Mouse (Mus musculus) bone marrow, adult 2 months (tissue): ENCODE data around the gene Retreg1.

Experiments used
- CTCF ChIP-seq: fragments of 200-500 bp; IDR thresholded peaks from 2 replicates; pipeline ENCODE4 v1.5.1; 2011; ENCODE audit warnings: low read length, control low read depth; ENCODE audit not compliant: control insufficient read depth, insufficient read depth
- POLR2A ChIP-seq: fragments of 200-500 bp; IDR thresholded peaks from 2 replicates; pipeline ENCODE4 v1.6.1; 2011; ENCODE audit warnings: low read depth, mild to moderate bottlenecking, control low read depth, low read length, borderline replicate concordance; ENCODE audit not compliant: control insufficient read depth

DNA sequence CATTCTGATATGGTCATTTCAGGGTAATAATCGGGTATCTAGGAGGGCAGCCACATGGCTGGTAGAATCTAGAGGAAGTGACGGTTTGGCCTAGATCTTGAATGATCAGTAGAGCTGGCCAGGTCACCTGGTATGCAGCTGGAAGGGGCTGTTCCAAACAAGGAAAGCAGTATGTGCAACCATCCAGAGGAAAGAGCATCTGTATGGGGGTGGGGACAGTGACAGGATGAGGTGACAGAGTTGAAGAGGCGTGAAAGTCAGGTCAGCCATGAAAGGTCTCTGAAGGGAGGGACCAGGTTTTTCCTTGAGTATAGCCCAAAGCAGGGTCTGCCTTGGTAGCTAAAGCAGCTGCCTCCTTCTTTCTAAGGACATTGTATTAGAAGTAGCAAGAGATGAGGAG, 22.6 kb downstream of the Retreg1 start:
- TF ChIP-seq CTCF = no peak
- no peak for TF ChIP-seq POLR2A
